Mouse (Mus musculus): Measurements from ENCODE around the gene Olfr1143.

The Olfr1143 gene

DNA sequence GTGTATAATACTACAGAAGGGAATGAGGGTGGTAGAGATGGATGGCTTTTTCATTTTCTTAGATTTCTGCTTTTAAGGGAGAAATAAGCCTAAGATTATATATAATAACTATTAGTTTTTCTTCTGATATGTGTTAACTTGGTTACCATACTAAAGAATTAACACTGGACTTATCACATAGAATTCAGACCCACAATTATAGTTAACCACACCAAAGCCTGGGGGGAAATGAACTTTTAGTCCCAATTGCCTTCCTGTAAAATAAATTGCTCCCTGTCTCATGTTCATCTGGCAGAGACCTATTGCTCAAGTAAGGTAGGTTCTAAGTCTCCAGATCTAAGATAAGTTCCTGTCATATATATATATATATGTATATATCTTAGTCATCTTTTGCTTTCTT is at the start of gene Olfr1143:
TSS of gene Olfr1143 (plus strand) at position 301 of the 400 bp plus-strand sequence.
- DNase-seq (ENCODE audit: low spot score in 2 of 2) = no peak

DNA sequence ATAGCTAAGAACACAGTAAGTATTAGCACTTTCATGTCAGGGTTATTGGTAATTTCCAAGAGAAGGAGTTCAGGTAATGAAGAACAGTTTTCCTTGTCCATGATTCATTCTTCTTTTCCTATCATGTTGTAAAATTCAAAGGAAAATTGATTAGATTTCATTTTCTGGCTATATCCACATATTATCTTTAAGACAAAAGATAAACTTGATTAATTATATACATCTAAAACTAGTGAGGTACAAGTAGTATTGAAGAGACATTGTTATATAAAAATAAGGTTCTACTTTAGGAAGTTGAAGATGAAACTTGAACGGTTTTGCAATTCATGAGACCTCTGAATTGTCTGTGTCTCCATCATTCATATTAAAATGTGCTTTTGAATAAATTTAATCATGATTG is 46.5 kb upstream of the Olfr1143 start, which contains the start of gene Olfr1141:
TSS of gene Olfr1141 (minus strand) at position 101 of the 400 bp plus-strand sequence.
- no peak for DNase-seq (ENCODE audit: low spot score in 2 of 2)

DNA sequence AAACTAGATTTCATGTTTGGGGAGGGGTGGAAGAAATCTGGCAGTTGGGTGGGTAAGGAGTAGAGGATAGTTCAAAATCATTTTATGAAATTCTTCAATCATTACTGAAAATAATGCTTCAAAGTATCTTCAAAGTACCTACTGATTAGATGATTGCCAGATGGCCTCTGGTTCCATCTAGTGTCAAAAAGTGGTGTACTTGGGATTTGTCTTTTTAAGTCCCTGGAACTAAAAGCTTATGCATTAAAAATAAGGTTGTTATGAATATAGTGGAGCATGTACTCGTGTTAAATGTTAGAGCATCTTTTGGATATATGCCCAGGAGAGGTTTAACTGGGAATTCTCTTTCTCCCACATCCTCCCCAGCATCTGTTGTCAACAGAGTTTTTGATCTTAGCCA is 24.2 kb upstream of the Olfr1143 start:
- DNase-seq (ENCODE audit: low spot score in 2 of 2) = peak in 1 of 2 experiments; percentile 2

DNA sequence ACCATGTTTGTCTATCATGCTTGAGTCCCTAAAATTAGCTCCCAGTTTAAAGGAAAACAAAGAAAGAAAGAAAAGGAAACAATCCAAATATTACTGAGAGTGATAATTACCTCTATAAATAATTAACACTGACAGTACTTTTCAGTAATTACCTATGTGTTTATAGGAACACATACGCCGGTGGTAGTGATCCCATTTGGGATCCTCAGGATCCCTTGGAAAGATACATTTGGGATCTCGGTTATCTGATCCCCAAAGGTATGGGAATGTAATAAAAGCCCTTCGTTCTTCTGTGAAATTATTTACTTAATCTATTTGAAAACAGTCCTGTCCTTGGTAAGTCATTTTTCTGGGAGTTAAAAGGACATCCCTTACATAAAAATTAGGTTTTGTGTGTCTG is 21.2 kb upstream of the Olfr1143 start, which contains the start of gene Olfr152:
TSS of gene Olfr152 (plus strand) at position 301 of the 400 bp plus-strand sequence.
- no peak for DNase-seq (ENCODE audit: low spot score in 2 of 2)

DNA sequence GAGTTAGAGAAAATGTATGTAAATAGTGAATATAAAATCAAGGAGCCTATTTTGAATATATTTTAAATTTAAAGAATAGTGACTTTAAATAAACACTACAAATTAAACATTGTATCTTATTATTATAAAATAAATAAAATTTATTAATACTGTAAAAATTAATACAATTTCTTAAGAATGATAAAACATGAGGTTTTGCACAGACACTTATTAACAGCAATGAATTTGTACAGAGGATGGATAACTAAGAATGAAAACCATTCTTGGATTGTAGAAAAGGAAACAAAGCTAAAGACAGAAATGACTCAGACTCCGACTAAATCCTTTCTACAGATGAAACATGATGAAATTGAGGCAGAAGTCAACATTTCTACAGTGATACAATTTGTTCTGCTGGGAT is 9.1 kb downstream of the Olfr1143 start, which contains the start of gene Olfr1145:
TSS of gene Olfr1145 (plus strand) at position 301 of the 400 bp plus-strand sequence.
- DNase-seq (ENCODE audit: low spot score in 2 of 2) = no peak

DNA sequence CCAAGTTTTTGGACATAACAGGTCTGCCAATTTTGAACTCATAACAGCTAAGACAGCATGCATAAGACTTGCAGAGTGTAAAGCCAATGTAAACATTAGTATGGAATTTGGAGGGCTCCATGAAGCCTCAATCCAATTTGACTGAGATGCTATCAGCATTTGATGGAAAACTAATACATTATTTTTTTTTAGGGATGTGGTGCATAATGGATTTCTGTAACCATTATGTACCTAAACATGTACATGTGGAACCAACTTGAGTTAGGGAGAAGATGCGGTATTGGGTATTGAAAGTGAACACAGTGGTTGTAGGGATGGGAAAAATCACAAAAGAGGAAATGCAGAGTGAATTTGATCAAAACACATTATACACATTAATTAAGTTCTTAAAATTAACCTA is 29.8 kb downstream of the Olfr1143 start, which contains the start of gene Olfr1148:
TSS of gene Olfr1148 (plus strand) at position 301 of the 400 bp plus-strand sequence.
- no peak for DNase-seq (ENCODE audit: low spot score in 2 of 2)

DNA sequence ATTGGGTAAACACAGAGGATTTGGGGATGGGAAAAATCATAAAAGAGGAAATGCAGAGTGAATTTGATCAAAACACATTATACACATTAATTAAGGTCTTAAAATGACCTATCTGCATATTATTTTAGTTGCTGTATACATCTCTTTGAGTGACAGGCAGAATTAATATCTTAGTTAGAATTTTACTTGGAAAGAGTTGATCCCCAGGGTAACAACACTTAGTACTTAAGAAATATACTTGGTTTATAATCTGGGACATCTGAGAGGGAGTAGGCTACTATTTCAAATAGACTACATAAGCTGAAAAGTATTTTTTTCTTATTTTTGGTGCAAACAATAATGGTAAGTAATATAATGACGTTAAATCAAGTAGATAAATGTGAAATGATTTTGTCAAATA is 43.3 kb downstream of the Olfr1143 start, which contains the start of gene Olfr1150-ps1:
TSS of gene Olfr1150-ps1 (plus strand) at position 301 of the 400 bp plus-strand sequence.
- DNase-seq (ENCODE audit: low spot score in 2 of 2) = no peak
